Mouse (Mus musculus): ENCODE data around the gene Cdkal1.

DNA sequence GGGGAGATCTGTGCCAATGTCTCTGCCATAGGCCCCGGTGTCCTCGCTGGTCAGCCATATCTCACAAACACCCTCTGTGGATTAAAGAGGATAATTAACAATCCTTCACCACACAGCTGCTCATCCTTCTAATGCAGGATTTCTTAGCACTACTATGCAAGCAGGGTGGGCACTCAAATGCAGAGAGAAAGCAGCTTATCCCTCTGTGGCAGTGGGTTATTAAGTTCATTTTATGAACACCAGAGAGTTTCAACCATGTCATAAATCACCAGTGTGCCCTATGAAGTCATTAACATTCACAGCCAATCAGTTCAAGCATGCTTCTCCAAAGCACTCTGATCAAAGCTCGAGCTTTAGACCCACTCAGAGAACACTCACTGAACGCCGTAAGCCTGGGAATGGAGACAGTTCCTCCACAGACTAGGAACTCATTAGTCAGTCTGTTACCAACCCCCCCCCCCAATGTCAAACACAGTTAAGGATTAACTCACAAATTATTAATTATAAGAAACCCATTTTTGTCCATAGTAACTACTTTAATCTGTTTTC, 303.1 kb downstream of the Cdkal1 start:
- no peak for TF ChIP-seq EP300 (IDR thresholded peaks at IDR 0.05; ENCODE audit: insufficient read depth, low read depth, low read length)
- no peak for TF ChIP-seq CTCF (IDR thresholded peaks at IDR 0.05)
